Mouse (Mus musculus) ovary, postnatal 14 days (tissue): Measurements from ENCODE around the gene Actn4.

Source experiments
- DNase-seq: peaks from one replicate; pipeline ENCODE4 v3.0.0; 2022; ENCODE audit warnings: low spot score

The Actn4 gene

GRCm38 (mm10) chr7:28883039-28883438 lies 79.1 kb downstream of the Actn4 start:
- no peak for DNase-seq

DNA sequence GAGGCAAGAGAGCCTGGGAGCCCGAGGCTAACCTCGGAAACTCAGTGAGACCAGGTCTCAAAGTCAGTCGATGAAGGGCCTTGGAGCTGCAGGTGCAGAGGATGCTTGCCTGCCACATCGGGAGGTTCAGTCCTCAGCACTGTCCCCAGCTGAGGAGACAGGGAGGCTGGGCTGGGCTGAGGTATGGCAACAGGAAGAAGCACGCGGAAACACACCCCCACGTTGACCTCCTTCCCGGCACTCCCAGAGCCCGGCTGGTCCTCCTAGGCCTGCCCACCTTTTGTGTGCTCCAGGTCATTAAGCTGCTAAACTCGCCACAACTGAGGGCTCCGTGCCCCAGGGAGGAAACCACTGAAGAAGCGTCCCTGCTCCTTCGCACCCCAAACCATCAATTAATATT lies 80.9 kb downstream of the Actn4 start, which contains the start of gene Capn12:
Gene Capn12 (plus strand): TSS at position 224 of the 400 bp plus-strand sequence.
- no peak for DNase-seq

DNA sequence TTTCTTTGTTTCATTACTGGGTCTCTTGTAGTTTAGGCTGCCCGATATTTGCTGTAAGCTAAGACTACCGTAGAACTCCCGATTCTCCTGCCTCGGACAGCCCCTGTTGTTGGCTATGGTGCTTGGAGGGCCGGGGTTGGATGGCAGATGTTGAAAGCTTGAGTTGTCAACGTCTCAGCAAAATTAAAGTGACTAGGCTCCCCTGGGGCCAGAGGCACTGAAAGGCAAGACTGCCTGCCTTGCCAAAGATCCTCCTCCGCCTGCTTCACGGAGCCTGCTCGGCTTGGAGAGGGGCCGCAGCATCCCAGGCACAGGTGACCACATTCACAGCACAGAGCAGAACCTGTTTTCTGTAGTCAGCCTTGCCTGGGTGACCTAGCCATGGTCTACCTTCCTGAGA lies 81.6 kb downstream of the Actn4 start:
- DNase-seq: no peak

GRCm38 (mm10) chr7:28879606-28880005 lies 82.5 kb downstream of the Actn4 start:
- no peak for DNase-seq

- no peak for DNase-seq
Measured at GRCm38 (mm10) chr7:28877856-28878255, 84.3 kb downstream of the Actn4 start.

DNA sequence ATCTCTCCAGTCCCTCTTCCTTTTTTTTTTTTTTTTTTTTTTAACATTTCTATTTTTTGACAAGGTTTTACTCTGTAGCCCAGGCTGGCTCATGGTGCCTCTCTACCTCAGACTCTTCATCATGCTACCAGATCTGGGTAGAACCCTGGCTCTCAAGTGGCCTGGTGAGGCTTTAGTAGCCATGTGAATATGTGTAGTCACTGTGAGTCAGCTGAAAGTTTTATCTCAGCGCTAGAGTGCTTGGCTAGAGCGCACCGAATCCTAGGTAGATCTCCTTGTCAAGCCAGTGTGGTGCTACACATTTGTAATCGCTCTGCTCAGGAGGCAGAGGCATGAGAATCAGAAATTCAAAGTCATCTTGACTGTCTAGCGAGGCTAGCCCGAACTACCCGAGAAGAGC lies 85.0 kb downstream of the Actn4 start:
- DNase-seq: no peak

DNA sequence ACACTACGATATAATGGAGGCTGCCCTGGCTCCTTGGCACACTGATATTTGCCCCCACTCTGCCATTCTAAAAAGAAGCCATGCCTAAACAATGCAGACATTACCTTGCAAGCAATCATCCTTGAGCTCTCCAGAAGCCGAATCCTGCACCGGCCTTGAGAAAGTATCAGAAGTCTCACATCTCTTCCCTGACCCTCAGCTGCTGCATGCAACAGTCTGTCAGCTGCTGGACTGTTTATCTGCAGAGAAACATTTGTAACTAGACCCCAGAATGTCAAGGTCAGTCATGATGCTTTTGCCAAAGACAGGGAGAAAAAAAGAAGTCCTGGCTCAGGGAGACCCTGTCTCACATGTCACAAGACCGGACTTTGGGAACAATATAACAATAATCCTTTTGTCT lies 86.0 kb downstream of the Actn4 start:
- no peak for DNase-seq

- DNase-seq: no peak
Measured at GRCm38 (mm10) chr7:28874565-28874964, 87.6 kb downstream of the Actn4 start.

GRCm38 (mm10) chr7:28870901-28871664 lies 91.1 kb downstream of the Actn4 start:
- DNase-seq: no peak

DNA sequence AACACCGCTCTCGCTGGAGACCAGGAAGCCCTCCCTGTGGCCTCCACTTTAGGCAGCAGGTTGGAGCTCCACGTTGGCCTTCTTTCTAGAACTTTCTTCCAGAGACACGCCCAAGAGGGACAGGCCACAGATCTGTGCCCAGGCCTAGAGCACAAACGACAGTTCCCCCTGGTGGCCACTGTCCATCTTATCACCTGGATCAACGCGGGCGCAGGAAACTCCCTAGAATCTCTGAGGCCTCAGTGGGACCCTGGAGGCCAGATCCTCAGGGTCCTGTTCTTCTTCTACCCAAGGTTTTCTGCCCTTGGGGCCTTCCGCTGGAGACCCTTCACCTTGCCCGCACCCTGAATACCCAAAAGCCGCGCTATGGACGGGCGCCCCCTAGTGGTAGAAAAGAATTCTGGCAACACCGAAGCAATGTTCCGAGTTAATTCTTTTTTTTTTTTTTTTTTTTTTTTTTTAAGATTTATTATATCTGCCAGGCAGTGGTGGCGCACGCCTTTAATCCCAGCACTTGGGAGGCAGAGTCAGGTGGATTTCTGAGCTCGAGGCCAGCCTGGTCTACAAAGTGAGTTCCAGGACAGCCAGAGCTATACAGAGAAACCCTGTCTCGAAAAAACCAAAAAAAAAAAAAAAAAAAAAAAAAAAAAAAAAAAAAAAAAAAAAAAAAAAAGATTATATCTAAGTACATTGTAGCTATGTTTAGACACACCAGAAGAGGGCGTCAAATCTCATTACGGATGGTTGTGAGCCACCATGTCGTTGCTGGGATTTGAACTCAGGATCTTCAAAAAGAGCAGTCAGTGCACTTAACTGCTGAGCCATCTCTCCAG lies 94.4 kb downstream of the Actn4 start:
- peak; percentile 71 for DNase-seq

DNA sequence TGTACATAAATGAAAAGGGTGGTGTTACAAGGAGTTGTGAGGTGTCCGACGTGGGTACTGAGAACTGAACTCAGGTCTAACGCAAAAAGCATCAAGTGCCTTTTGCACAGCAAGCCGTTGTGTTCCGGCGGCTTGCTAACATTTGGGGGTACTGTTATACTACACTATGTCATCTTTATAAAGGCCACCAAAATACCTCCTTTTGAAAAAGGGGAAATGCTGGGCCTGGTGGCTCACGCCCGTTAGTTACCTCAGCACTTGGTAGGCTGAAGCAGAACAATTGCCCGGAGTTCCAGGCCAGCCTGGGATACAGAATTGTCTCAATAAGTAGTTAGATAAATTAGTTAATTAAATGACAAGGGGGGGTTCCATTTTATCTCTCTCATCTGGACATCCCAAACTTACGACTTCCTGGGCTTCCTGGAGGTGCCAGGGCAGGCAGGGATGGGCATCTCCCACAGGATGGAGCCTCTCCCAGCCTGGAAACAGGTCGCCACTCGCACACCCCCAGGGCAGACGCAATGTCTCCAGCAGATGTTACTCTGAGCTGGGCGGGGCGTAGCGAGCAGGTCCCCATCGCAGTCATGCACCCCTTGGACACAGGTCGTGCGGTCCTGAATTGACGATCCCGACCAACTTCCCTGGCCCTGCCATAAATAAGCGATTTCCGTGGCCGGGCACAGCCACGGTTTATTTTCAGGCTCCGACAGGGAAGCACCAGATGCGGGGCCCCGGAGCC lies 95.2 kb downstream of the Actn4 start:
- no peak for DNase-seq

- peak; percentile 65 for DNase-seq
Measured at GRCm38 (mm10) chr7:28865481-28866300, 96.4 kb downstream of the Actn4 start.

DNA sequence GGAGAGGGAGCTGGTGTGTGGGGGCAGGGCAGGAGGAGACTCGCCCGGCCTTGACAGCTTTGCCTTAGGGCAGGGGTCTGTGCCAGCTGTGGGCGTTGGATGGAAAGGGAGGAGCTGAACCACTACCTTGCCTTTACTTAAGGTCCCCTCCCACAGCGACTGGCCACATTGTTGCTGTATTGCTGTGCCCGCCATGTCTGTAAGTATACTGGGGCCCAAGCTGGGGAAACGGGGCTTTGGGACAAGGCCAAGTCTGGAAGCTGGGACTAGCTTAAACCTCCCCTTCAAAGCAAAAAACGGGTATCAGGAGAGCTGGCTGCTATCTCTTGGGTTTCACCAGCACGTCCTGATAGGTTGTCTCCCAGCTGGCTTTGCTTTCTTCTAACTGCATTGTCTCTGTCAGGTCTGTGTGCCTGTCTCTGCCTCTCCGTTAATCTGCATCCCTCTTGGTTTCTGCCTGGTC lies 97.8 kb downstream of the Actn4 start:
- no peak for DNase-seq

DNA sequence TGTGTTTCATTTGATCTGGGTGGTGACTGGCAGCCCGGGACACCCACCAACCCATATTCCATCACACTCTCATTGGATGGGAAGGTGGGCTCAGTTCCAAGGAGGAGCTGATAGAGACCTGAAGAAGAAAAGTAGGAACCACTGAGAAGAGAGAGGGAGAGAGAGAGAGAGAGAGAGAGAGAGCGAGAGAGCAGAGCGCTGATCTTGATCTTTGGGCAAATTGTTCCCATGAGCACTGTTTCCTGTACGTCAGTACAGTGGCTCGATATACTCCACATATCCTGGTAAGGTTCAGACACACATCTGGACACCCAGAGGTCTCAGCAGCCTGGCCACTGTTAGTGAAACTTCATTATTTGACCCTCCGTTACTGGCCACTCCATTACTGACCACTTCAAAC lies 98.6 kb downstream of the Actn4 start, which contains the start of gene Lgals7:
Gene Lgals7 (plus strand): TSS at position 314 of the 400 bp plus-strand sequence.
- DNase-seq: no peak

DNA sequence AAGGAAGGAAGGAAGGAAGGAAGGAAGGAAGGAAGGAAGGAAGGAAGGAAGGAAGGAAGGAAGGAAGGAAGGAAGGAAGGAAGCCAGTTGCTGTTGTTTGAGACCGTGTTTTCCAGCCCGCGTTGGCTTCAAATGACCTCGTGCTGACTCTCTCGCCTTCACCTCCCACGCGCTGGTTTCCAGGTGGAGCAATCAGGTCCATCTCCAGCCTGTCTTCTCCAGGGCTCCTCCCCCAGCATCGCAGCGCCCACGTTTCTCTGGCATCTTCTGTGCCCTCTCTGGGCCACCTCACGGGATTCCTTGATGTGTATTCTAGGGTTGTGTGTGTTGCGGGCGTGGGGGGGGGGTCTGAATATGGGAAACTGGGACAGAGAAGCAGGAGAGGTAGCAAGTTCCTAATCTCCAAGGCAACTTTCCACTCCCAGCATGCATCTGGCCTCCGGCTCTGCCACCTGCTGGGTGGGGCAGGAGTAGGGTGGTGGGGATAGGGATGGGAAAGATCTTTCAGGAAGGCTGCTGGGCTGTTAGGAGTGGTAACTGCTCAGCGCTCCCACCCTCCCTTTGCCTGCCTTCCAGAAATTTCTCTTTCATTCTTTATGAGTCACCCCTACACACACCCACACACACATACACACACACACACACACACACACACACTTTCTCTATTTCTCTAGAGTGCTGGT lies 99.2 kb downstream of the Actn4 start:
- DNase-seq: no peak

DNA sequence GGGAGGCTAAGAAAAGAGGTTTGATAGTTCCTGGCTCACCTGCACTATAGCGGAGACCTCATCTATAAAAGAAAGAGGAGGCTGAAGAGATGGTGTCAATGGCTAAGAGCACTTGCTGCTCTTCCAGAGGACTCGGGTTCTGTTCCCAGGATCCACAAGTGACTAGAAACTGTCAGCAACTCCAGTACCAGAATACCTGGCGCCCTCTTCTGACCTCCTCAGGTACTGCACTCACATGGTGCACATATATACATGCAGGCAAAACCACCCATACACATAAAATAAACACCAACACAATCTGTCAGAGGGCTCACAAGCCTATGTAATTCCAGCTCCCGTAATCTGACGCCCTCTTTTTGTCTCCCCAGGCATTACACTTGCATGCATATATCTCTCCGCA lies 101.2 kb downstream of the Actn4 start:
- no peak for DNase-seq

GRCm38 (mm10) chr7:28859953-28860352 lies 102.2 kb downstream of the Actn4 start:
- DNase-seq: no peak

DNA sequence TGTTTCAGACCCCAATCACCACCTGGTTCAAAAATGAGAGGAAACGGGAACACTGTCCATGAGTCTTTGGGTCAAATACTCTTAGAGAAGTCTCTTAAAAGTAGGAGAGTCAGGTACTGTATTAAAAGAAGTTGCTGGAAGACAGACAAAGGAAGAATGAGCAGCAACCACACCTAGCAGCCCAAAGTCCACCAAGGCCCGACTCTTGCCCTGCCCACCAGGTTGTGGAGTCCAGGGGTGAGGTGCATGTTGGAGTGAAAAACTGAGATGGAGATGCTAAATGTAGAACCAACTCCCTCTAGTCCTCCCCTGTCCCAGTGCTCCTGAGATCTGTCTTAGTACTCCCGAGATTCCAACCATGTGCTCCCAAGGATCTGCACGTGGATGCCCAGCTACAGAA lies 111.5 kb downstream of the Actn4 start:
- no peak for DNase-seq

- DNase-seq: no peak
Measured at GRCm38 (mm10) chr7:28849700-28850236, 112.4 kb downstream of the Actn4 start.

- no peak for DNase-seq
Measured at GRCm38 (mm10) chr7:28847273-28847672, 114.9 kb downstream of the Actn4 start.
